Mouse (Mus musculus): ENCODE measurements at regions not wholly inside any gene's neighbourhood (a gene's known extent, or its start where the extent isn't known, plus 50 kb on each side); places are given as distances from the start of the nearest gene placed in this dataset.
A peak's percentile ranks its signal among the peaks of the same experiment; 100 is the strongest.
"Not testable (repeated sequence)": the region's sequence is repeated elsewhere in the genome, so short reads cannot be mapped to it uniquely, and the experiment has no call there.

DNA sequence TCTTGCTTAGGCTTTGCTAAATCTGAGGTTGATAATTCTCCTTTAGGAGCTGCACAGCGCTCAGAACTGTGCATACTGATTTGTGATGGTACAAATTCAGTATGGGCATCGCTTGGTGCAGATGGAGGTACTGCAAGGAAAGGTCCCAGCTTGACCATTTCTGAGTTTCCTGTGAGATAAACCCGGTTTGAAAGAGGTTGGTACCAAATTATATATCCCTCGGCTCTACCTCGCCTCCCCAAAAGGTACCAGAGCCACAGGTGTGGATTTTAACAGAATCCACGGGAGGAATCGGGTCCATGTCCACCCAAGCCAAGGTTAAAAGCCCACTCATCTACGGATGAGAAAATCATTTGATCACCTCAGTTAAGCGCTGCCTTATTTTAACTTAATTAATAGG, 172.5 kb upstream of the Zfp808 start:
- H3K4me2 ChIP-seq (replicated peaks); H3K4me3 ChIP-seq (replicated peaks); ATAC-seq; H3K4me1 ChIP-seq (replicated peaks); H3K9ac ChIP-seq (replicated peaks); H3K27me3 ChIP-seq; H3K36me3 ChIP-seq; H3K27ac ChIP-seq: not testable (repeated sequence)
- 89% methylated on average over 9 of the region's 9 CpGs for WGBS
- peaks cover 18% of the 10 kb centered on the region; the same call in 1 of the 2 replicates for H3K9me3 ChIP-seq

DNA sequence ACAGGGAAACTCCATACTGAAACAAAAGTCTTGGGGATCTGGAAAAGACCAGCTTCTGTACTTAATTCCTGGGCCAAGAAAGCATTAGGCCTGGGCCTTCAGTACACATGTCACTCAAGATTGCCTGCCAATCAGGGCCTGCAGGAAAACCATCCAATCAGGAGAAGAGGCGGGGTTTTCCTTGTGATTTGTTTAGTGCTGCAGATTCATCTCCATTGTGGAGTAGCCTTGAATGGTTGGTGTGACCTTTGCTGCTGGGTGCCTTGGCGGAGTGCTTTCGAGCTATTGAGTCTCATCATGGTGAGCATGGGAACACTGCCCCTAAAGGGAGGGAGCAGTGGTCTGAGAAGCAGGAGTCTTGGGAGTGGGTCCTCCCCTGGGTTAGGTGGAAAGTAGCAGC, 150.8 kb upstream of the Zfp808 start:
- not testable (repeated sequence) for H3K27me3 ChIP-seq; H3K9me3 ChIP-seq; H3K27ac ChIP-seq; H3K36me3 ChIP-seq; H3K4me1 ChIP-seq (replicated peaks); ATAC-seq; H3K4me3 ChIP-seq (replicated peaks); H3K9ac ChIP-seq (replicated peaks); H3K4me2 ChIP-seq (replicated peaks)
- WGBS, result 85% methylated on average over 3 of the region's 3 CpGs

DNA sequence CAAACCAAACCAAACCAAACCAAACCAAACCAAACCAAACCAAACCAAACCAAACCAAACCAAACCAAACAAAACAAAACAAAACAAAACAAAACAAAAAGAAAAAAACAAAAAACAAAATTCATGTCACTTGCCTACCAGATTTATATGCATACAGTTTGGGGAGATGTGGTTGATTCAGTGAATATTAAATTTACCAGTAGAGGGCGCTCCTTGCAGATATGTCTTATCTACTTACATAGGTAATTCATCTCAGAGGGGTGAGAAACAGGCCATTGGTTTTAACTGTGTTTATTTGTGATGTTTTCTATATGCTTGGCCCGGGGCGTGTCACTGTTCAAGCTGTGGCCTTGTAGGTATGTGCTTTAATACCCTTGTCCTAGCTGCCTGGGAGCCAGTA, 133.2 kb upstream of the Zfp808 start:
- H3K27ac ChIP-seq, ATAC-seq: not testable (repeated sequence)
- WGBS, result 67% methylated on average over 3 of the region's 3 CpGs

DNA sequence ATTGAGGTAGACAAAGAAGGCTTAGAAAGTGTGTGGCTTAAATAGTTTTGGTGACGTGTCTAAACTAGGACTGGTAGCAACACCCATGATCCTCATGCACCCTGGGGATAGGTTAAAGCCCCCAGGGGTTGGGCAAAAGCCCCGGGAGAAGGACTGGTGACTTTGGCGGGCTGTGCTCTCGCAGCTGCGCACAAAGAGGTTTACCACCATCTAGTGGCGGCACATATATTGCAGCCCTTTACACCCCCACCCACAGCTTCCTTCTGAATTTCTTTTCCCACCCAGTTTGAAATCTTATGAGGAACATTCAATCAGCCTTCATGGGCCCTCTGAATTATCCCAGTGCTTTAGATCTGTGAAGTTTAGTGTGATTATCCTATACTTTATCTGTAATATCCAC, 130.9 kb upstream of the Zfp808 start:
- not testable (repeated sequence) for ATAC-seq; H3K27me3 ChIP-seq; H3K27ac ChIP-seq; H3K9me3 ChIP-seq; H3K4me1 ChIP-seq (replicated peaks); H3K4me3 ChIP-seq (replicated peaks); H3K9ac ChIP-seq (replicated peaks); H3K36me3 ChIP-seq; H3K4me2 ChIP-seq (replicated peaks)
- WGBS, result 5% methylated on average over 6 of the region's 6 CpGs

More for the DNA sequence above, 133.2 kb upstream of the Zfp808 start:
- H3K9me3 ChIP-seq; H3K4me2 ChIP-seq (replicated peaks); H3K4me1 ChIP-seq (replicated peaks); H3K9ac ChIP-seq (replicated peaks); H3K4me3 ChIP-seq (replicated peaks); H3K27me3 ChIP-seq; H3K36me3 ChIP-seq: not testable (repeated sequence)

DNA sequence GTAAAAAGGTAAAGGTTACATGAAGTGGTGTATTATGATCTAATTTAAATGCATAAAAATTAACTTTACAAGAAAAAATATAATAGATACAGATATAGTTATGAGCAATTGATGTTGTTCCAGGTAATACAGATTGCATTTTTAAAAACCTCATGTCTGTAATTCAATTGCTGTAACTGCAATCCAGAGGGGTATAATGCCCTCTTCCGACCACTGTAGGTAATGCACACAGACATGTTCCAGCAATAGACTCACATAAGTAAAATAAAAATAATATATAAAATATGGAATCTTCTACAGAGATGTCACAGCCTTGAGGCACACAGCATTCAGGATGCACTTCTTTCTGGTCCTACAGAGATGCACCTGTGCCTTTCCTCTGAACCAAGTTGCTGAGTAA, 122.4 kb upstream of the Zfp808 start:
- not testable (repeated sequence) for H3K4me3 ChIP-seq (replicated peaks); H3K27ac ChIP-seq; ATAC-seq; H3K9me3 ChIP-seq; H3K27me3 ChIP-seq; H3K4me1 ChIP-seq (replicated peaks); H3K9ac ChIP-seq (replicated peaks); H3K4me2 ChIP-seq (replicated peaks); H3K36me3 ChIP-seq
- 80% methylated on average over 1 of the region's 1 CpGs for WGBS

DNA sequence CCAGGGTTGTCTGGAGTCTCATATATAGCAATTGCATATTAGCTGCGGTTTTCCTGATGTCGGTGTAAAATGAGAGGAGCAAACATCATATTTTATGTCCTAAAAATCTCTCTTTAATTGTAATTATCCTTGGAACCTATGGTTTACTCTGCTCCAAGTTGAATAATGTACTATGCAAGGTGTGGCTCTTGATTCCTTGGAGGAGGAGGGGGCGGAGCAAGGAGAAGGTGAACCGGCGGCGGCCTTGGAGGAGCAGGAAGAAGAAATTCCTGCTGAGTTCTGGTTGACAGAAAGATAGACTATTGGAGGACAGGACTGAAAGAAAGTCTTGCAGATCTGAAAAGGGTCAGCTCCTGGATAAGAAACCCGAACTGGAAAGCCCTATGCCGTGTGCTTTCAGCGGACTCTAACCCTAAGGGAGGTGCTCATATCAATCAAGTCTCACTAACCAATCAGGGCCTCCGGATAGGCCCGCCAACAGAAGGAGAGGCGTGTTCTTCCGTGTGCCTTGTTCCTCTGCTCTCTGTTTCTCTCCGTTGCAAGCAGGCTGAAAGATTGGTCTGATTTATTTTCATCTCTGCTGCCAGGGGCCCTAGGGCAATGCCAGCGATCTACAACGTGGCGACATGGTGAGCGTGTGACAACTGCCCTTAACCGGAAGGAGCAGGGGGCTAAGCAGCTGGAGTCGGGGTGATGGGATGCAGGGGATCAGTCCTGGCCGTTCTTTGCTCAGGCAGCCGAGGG, 114.1 kb upstream of the Zfp808 start:
- not testable (repeated sequence) for H3K27me3 ChIP-seq; H3K9me3 ChIP-seq; H3K36me3 ChIP-seq; H3K4me1 ChIP-seq (replicated peaks)
- Histone ChIP-seq H3K9ac (replicated peaks) (peak overlapping the region; percentile 75), H3K27ac (peak overlapping the region; percentile 77), H3K4me3 (replicated peaks) (peak overlapping the region; percentile 59), H3K4me2 (replicated peaks) (peak overlapping the region; percentile 61)
- 2% methylated on average over 22 of the region's 22 CpGs for WGBS
- ATAC-seq, result peak; percentile 93

DNA sequence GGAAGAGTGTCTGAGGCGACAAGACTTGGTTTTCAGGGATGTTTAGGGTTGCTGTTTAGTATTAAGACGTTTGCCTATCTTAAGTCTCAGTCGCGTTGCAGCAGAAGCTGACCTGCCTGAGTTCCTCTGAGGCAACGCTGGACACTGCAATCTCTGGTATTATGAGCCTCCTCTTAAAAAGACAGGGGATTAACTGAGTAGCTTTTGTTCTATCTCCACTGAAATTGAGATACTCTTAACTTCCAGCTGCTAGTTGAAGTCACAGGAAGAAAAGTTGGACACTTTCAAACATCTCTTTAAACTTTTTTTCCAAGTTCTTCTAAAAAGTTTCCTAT, 113.6 kb upstream of the Zfp808 start:
- H3K4me1 ChIP-seq (replicated peaks); ATAC-seq; H3K27me3 ChIP-seq; H3K9me3 ChIP-seq; H3K36me3 ChIP-seq: not testable (repeated sequence)
- Histone ChIP-seq H3K27ac (peak overlapping the region; percentile 77), H3K4me3 (replicated peaks) (peak overlapping the region; percentile 59), H3K4me2 (replicated peaks) (peak overlapping the region; percentile 61), H3K9ac (replicated peaks) (peak overlapping the region; percentile 75)
- WGBS, result under 1% methylated on average over 5 of the region's 5 CpGs

DNA sequence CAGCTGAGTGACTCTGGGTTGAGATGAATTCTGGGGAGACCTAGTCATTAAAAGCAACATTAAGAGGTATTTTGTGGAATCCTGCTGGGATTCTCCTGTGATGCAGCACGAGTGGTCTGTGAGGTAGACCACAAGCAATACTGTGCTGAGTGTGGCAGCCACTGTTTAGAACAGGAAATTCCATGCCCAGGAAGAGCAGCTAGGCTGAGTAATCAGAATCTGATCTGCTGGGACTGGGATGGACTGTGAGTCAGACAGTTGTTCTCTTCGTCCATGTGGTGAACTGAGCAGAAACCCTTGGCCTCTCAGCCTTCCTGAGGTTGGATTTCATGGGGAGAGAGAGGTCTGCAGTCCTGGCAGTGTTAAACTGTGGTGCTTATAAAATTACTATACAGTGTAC, 92.0 kb upstream of the Zfp808 start:
- WGBS, result 88% methylated on average over 2 of the region's 2 CpGs
- not testable (repeated sequence) for H3K9ac ChIP-seq (replicated peaks); ATAC-seq; H3K4me3 ChIP-seq (replicated peaks); H3K4me1 ChIP-seq (replicated peaks); H3K27me3 ChIP-seq; H3K27ac ChIP-seq; H3K4me2 ChIP-seq (replicated peaks)
- Histone ChIP-seq H3K9me3 (peaks cover 13% of the 10 kb centered on the region), H3K36me3 (peaks cover 19% of the 10 kb centered on the region)

DNA sequence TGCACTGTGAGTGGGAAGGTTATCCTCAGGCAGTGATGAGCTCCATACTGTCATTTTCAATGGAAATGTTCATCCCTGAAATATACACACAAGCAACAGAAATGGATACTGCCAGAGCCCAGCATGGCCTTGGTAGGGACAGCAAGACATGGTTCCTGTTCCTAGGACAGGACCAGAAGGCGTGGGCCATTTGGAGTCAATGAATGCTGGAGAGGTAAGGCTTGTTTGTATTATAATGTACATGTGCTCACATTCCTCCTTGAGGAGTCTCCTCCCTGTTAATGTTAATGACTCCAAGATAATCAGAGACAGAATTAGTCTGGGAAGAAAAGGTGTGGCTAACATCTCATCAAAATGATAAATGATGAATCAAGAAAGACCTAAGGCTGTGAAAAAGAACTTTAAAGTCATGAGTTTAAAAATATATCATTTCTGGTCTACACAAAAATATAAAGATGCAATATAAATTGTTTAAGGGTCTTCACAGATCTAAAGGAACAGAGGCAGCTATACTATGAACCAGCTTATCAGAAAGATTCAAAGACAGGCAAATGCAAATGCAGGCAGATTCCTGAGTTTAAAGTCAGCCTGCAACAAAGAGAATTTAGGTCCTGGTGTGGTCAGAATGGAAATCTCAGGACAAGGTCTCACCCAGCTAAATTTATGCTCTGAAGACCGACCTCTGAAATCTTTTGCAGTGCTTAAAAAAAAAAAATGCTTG, 51.6 kb upstream of the Zfp808 start:
- not testable (repeated sequence) for H3K4me2 ChIP-seq (replicated peaks); H3K4me1 ChIP-seq (replicated peaks); H3K27me3 ChIP-seq; H3K36me3 ChIP-seq; H3K4me3 ChIP-seq (replicated peaks); H3K27ac ChIP-seq; ATAC-seq; H3K9ac ChIP-seq (replicated peaks)
- 71% methylated on average over 2 of the region's 2 CpGs for WGBS
- H3K9me3 ChIP-seq, result peaks cover 12% of the 10 kb centered on the region; the same call in 1 of the 2 replicates

DNA sequence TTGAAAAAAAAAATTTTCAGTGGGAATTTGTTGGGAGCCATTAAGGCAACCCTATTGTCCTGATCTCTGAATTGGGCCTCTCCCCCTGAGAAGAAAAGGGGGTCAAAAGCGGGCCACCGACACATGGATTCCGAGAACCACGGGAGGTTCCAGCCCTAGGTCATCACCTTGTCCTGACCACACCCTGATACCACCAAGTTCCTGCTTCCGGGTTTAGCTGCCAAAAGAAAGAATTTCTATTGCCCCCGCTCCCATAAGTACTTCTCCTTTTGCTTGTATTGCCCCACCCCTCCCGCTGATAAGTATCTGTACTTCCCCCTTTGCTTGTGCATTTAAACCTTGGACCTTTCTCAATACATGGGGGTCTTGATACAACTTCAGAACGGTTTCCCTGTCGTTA, 50.8 kb upstream of the Zfp808 start:
- H3K9ac ChIP-seq (replicated peaks); H3K27me3 ChIP-seq; H3K36me3 ChIP-seq: not testable (repeated sequence)

More for the DNA sequence above, 50.8 kb upstream of the Zfp808 start:
- not testable (repeated sequence) for H3K4me2 ChIP-seq (replicated peaks); H3K4me1 ChIP-seq (replicated peaks); H3K27ac ChIP-seq; ATAC-seq; H3K4me3 ChIP-seq (replicated peaks)
- WGBS, result 90% methylated on average over 9 of the region's 9 CpGs
- peaks cover 12% of the 10 kb centered on the region; the same call in 1 of the 2 replicates for H3K9me3 ChIP-seq
